Mouse (Mus musculus): ENCODE data around the gene Klhdc1.

DNA sequence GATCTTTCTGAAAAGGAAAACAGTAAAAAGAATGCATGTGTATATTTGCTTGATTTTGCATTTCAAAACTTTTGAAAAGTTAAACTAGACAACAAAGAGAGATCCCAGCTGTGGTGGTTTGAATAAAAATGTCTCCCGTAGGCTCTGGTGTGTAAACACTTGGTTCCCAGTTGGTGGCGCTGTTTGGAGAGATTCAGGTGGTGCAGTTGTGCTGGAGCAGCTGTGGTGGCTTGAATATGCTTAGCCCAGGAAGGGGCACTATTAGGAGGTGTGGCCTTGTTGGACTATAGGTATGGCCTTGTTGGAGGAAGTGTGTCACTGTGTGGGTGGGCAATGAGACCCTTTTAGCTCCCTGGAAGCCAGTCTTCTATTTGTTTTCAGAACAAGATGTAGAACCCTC, 11.7 kb upstream of the Klhdc1 start:
- TF ChIP-seq POLR2A (IDR thresholded peaks at IDR 0.05; ENCODE audit: borderline replicate concordance, extremely low read depth, low read depth, low read length) (no peak), CTCF (IDR thresholded peaks at IDR 0.05; ENCODE audit: insufficient read depth, low read length) (no peak)
